14 mouse cellular contexts compared by ENCODE assay signal in the genomic region with DNA sequence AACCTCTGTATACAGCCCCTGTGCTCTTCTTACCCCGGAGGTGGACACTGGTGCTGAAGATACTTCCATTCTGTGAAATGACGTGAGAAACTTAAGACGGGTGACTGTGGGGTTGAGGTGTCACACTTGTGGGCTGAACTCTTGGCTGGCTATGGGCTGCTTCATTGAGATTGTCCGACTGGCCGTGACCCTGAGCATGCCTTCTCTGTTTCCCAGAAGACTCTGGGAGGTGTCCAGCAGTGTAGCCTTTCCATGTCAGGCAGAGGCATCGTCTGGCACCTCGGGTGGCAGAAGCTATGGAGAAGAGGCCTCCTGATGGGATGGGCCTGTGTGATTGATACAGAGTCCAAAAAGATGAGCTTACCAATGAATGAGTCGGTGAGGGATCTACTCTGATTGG.
"Had no signal": no experiment of that assay in that cellular context is flagged by ENCODE, and none has a peak within 500 bp of the region (broad histone marks: within the 10 kb centered on the region; RNA-seq: fewer than 3 reads in every experiment).

No protein-coding gene starts in this region.

- H3K4me3 ChIP-seq: lung, embryonic 15.5 days; midbrain, embryonic 13.5 days; midbrain, embryonic 15.5 days; neural tube, embryonic 12.5 days had no signal

- H3K27ac ChIP-seq: lung, embryonic 15.5 days; macrophage; midbrain, embryonic 13.5 days; midbrain, embryonic 15.5 days; neural tube, embryonic 12.5 days had no signal

- DNase-seq: liver, postnatal 0 days; lung, adult 2 months; lung, postnatal 14 days; lung, postnatal 36 days; right cerebral cortex, postnatal 14 days; spleen, adult 18-20 months; thymus, adult 18-20 months; thymus, postnatal 14 days; thymus, postnatal 36 days had no signal
